Mouse (Mus musculus): ENCODE measurements around the gene Plpp7.

Gene Plpp7

GRCm38 (mm10) chr2:32070747-32071146 lies 24.6 kb upstream of the Plpp7 start:
- DNase-seq = no peak

GRCm38 (mm10) chr2:32074404-32074803 lies 20.9 kb upstream of the Plpp7 start:
- DNase-seq = no peak

GRCm38 (mm10) chr2:32075368-32075767 lies 20.0 kb upstream of the Plpp7 start:
- no peak for DNase-seq

DNA sequence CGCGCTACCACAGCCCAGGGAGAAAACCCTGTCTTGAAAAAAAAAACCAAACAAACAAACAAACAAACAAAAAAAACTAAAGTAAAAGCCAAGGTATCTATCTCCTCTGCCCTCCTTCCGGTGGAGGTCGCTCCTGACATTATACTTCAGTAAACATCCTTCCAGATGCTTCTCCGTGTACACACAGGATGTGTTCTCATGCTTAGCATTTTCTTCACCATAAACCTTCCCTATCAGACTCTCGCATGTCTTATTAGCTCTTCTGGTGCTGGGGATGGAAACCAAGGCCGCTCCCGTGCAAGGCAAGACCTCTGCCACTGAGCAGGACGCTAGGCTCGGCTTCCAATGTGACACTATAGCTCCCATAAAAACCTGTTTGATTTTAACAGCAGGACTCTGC lies 17.6 kb upstream of the Plpp7 start:
- DNase-seq = no peak

GRCm38 (mm10) chr2:32078522-32078921 lies 16.8 kb upstream of the Plpp7 start:
- DNase-seq = peak; percentile 46 to 65

- DNase-seq = no peak
Observed at GRCm38 (mm10) chr2:32079191-32079725, 16.1 kb upstream of the Plpp7 start.

GRCm38 (mm10) chr2:32080681-32081080 lies 14.6 kb upstream of the Plpp7 start:
- DNase-seq = no peak

GRCm38 (mm10) chr2:32081296-32081929 lies 13.9 kb upstream of the Plpp7 start:
- no peak for DNase-seq

DNA sequence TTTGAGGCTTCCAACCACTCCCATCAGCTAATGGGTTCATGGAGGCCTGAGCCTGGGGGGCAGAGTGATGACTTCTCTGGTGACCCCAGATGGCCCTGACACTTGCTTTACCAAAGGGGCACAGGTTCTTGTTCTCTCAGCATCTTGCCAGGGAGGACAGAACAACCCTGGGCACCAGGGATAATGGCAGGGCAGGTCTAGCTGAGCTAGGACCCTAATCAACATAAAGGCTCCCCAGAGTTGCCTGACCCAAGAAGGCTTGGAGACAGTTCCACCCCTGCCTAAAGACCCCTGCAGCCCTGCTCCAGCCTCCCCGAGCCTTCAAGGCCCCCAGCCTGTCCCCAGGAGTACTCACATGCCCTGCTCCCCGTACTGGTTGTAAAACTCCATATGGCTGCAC lies 13.1 kb upstream of the Plpp7 start:
- no peak for DNase-seq

- DNase-seq = peak; percentile 50 to 62
Observed at GRCm38 (mm10) chr2:32083159-32084011, 11.9 kb upstream of the Plpp7 start.

- DNase-seq = peak in 1 of 2 experiments; percentile 21
Observed at GRCm38 (mm10) chr2:32084111-32084871, 11.0 kb upstream of the Plpp7 start, which contains the start of gene Fam78a. Gene Fam78a, minus strand, starts transcription at chr2:32084857.

- no peak for DNase-seq
Observed at GRCm38 (mm10) chr2:32084872-32085199, 10.5 kb upstream of the Plpp7 start.

- no peak for DNase-seq
Observed at GRCm38 (mm10) chr2:32085231-32085630, 10.1 kb upstream of the Plpp7 start.

DNA sequence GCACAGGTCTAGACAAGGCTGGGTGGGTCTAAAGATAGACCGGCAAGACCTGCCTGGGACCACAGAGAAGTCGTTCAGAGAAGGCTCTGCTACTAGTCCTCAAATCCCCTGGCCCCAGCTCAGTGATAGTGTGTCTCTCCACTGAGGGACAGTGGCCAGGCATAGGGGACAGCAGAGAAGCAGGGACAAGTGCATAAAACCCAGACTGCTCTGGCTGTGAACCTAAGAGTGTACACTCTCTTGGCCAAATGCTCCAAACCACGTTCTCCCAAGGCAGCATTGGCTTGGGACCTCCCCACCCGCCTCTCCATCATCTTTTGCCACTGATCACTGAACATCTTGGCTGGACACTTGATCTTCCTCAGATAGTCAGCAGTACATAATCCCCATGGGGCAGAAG lies 7.7 kb upstream of the Plpp7 start:
- no peak for DNase-seq

DNA sequence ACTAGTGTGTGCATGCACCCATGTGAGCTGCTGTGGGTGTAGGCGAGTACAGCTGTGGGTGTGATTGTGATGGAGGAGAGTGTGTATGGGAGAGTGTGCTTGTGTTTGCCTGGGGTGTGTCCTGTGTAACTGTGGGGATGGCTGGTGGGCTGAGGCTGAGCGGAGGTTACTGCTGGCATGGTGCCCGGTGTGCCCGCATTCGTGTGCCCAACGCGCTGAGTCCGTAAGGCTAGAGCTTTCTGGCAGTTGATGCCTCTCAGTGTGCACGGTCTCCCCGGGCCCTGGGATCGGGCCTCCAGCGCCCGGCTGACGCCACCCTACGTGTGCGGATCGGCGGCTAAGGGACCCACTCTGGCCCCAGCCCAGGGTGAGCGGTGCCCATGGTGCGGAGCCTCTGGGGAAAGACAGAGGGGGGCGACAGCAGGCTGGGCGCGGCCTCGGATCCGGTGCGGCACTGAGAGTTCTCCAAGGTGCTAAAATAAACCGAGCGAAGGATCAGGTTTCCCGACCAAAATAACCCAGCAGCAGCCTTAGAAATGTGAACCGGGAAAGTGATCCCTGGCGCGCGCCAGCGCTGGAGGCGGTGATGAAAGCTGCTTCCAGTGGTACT lies 6.9 kb upstream of the Plpp7 start:
- DNase-seq = peak in 1 of 2 experiments; percentile 22

DNA sequence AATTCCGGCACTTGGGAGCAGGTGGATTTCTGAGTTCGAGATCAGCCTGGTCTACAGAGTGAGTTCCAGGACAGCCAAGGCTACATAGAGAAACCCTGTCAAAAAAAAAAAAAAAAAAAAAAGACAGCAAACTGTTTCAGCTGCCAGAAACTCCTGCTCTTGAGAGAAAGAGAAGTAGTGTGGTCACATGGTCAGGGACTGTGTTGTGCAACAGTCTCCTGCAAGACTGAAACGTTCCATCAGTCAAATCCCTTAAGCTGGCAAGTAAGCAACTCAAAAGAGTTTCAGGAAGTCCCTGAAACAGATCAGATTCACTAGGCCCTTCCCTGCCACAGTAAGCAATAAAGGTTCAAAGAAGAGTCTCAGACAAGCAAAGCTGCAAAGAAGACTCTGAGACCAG lies 5.7 kb upstream of the Plpp7 start:
- DNase-seq = peak; percentile 45 to 51

GRCm38 (mm10) chr2:32090145-32090544 lies 5.2 kb upstream of the Plpp7 start:
- no peak for DNase-seq

- DNase-seq = no peak
Observed at GRCm38 (mm10) chr2:32091956-32092355, 3.4 kb upstream of the Plpp7 start.

- DNase-seq = no peak
Observed at GRCm38 (mm10) chr2:32094001-32094707, 1.2 kb upstream of the Plpp7 start.

DNA sequence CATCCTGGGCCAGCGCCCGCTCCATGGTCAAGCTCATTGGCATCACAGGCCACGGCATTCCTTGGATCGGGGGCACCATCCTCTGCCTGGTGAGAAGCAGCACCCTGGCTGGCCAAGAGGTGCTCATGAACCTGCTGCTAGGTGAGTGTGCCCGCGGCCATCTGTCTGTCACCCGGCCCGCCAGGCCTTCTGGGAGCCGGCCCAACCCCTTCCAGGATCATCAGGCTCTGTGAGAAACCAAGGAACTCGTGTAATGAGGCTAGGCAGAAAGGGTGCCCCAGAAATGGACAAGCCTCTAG lies 743 bp downstream of the Plpp7 start:
- DNase-seq = no peak

DNA sequence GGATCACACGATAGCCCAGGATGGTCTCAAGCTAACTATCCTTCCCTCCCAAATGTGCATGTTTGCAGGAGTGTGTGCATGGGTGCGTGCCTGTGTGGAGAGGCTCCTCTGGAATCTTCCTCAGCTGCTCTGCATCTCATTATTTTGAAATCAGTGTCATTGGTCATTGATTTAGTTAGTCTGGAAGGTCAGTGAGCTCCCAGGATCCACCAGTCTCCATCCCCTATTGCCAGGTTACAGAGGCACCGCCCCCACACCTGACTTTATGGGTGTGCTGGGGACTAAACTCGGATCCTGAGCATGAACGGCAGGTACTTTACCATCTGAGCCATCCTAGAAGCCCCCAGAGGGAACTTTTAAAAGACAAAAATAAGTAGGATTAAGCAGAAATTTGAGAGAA lies 7.6 kb downstream of the Plpp7 start:
- DNase-seq = no peak

DNA sequence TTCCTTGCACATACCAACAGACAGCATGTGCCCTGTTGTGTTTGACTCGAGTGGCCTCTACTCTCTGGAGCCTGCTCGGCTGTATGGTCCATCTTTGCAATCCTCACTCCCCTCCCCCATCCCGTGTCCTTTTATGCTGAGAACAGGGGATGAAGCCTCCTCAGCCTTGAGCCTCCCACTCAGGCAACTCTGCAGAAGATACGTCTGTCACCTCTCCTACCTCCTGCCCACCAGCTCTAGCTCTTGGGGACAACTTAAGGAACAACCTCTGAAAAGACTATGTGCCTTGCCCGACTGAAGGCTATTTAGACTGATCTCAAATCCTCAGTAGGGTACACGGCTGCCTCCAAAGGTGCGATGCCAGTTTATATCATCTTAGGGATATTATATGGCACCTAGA lies 8.2 kb downstream of the Plpp7 start:
- DNase-seq = no peak

- no peak for DNase-seq
Observed at GRCm38 (mm10) chr2:32104122-32104521, 8.8 kb downstream of the Plpp7 start.

All from lung, adult 18-20 months (tissue).